Mouse (Mus musculus) cortical plate, adult 2 months (tissue): ENCODE results near the gene Tesk2.

Experiments used
- CTCF ChIP-seq: fragments of 200-500 bp; IDR thresholded peaks from 2 replicates; pipeline ENCODE4 v1.5.1; 2011; ENCODE audit warnings: mild to moderate bottlenecking, control low read depth, low read length; ENCODE audit not compliant: insufficient read depth; ENCODE audit errors: extremely low read depth
- POLR2A ChIP-seq: fragments of 200-500 bp; IDR thresholded peaks from 2 replicates; pipeline ENCODE4 v1.6.1; 2011; ENCODE audit warnings: mild to moderate bottlenecking, low read length, control low read depth; ENCODE audit not compliant: insufficient read depth; ENCODE audit errors: extremely low read depth

- TF ChIP-seq CTCF: no peak
- TF ChIP-seq POLR2A: peak; percentile 81
These were observed 103.8 kb downstream of the Tesk2 start for GRCm38 (mm10) chr4:116824541-116825004.
